Mouse (Mus musculus) mature B cell (primary cell): ENCODE results near the gene Pcdh10.

Experiments used
- in situ Hi-C: fragments of 300-500 bp; cut with MboI; formaldehyde crosslinking; loops from 2 replicates; pipeline ENCODE4 v1.14.3; 2019

Gene Pcdh10

DNA sequence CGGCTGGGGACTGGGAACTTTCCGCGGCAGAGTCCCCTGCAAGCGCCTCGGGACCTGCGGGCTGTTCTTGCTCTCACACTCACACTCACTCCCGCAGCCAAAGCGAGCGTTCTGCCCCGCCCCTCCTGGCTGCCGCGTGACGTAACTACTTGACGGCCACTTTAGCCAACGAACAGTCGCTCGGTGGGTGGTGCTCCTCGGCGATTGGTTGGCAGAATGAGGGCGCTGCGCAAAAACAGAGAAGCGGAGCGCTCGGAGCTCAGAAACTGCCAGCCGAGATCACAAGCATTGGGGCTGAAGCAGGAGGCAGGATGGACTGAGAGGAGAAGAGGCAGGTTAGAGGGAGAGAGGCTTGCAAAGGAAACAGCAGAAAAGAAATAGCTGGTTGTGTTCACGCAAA, at the start of gene Pcdh10:
Pcdh10 (plus strand) TSS at position 254 of the 400 bp plus-strand sequence.
- in situ Hi-C loops, result no loop called here

- in situ Hi-C loops, result no loop called here
Observed at GRCm38 (mm10) chr3:45355919-45356318, 22.3 kb upstream of the Pcdh10 start.

DNA sequence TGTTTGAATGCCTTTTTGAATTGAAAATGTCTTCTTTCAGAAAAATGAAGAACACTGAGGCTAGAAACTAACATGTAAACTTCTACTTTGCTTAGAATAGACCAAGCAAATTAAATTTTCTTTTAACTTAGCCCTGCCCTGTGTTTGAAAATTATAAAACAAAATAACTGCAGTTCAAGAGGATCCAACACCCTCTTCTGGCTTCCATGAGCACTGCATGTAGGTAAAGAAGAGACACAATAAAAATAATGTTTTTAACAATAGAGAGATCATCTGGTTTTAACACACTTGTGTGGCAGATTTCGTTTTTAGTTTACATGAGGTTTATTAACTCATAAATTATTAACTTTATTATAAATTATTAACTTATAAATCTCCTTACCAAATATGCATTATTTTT, 9.2 kb upstream of the Pcdh10 start:
- in situ Hi-C loops, result no loop called here

DNA sequence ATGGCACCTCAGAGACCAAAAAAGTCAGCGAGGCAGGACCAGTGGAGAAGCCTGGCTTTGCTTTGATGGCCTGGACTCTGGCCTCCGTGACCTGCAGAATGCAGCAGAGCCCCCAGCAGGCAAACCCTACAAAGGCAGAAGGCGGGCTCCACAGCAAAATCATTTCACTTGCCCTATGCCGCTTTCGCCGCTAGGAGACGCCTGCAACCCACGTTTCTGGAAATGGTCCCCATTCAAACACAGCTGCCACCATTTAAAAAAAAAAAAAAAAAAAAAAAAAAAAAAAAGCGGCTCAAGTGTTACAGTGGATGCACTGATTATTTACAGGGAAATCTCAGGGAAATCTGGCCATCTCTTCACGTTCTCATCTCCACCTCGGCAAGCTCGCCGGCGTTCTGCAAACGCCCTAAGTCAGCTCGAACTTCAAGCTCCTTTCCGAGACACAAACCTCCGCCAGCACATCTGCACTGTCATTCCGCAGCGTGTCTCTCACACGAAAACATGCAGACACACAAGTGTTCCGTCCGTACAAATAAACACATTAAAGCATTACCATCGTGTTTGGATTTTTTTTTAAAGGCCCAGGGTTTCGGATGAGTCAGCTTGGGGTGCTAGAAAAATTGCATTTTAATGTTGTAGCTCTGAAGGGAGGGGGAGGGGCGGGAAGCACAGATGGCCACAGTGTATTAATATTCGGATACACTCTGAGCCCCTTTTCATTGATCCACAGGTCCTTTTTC, 2.3 kb upstream of the Pcdh10 start:
- in situ Hi-C loops, result no loop called here

- in situ Hi-C loops, result no loop called here
Observed at GRCm38 (mm10) chr3:45376501-45377390, 1.5 kb upstream of the Pcdh10 start.

DNA sequence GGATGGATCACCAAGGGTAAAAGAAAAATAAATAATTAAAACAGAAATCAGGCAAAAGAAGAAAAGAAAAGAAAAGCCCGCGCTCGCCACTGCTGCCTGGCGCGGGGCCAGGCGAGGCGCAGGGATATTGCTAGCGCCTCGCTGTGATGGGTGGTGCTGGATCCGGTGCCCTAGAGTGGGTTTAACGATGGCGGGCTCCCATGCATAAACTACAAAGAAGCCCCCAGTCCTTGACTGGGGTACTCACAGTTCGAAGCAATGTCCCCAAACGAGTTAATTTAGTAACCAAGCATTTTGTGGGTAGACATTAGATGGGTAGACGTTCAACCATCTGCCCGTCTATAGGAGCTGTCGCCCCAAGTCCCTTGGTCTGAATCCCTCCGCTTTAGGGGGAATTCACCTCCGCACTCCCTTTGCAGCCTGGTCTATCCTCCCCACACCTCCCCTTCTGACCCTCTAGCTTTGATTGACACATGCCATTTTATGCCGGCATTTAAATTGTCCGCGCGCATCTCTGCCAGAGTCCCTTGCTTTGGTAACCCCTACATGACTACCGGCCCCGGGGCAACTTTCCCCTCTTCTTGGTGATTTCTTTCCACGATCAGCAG, 703 bp upstream of the Pcdh10 start:
- in situ Hi-C loops, result no loop called here

GRCm38 (mm10) chr3:45379541-45379971, 1.4 kb downstream of the Pcdh10 start:
- in situ Hi-C loops, result no loop called here

GRCm38 (mm10) chr3:45379972-45380761, 2.0 kb downstream of the Pcdh10 start:
- in situ Hi-C loops, result no loop called here

GRCm38 (mm10) chr3:45380811-45381761, 2.9 kb downstream of the Pcdh10 start:
- in situ Hi-C loops, result no loop called here

DNA sequence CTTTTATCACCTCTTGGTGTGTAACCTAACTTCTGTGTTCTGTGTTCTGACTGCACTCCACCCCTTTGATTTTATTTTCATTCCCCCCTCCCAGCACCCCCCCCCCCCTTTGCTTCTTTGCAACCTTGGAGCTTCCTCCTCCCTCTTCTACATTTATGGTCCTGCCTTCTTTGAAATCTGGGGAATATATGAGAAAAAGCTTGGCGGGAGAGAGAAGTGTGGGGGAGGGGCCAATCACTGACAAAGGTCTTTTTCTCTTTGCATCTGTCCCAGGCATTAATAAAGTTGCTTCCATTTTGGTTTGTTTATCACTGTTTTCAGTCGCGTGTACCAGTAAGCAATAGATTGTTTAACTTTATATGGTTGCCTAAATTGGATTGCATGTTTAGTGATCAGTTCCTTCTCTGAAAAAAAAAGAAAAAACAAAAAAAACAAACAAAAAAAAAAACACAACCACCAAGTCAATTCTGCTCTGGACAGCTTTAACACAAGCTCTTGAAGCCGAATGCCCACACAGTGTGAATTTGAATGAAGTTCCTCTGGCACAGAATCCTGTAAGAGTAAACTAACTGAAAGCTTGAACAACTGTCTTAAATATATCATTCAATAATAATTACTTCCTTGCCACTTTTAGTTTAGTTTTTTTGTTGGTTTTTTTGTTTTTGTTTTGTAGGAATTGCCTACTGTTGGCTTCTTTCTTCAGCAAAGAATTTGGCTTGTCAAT, 4.0 kb downstream of the Pcdh10 start:
- in situ Hi-C loops, result no loop called here

- in situ Hi-C loops, result no loop called here
Observed at GRCm38 (mm10) chr3:45383831-45384230, 5.6 kb downstream of the Pcdh10 start.

GRCm38 (mm10) chr3:45385028-45385427, 6.8 kb downstream of the Pcdh10 start:
- in situ Hi-C loops, result no loop called here

DNA sequence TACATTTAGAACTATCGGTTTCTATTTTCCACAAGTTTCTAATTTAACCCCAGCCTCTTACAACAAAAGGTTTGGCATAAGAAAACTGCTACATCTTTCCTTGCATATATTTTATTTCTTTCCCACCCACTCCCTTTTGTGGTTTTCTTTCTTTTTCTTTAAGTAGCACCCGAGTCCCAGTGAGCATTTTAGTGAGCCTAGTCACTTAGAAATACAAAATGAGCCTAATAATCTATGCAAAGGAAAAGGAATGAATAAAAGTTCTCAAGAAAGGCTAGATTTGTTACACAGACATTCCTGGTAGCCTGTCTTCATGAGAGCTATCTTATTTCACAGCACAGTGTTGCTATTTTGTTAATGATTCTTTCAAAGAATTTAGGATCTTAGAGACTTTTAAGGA, 7.3 kb downstream of the Pcdh10 start:
- in situ Hi-C loops, result no loop called here

DNA sequence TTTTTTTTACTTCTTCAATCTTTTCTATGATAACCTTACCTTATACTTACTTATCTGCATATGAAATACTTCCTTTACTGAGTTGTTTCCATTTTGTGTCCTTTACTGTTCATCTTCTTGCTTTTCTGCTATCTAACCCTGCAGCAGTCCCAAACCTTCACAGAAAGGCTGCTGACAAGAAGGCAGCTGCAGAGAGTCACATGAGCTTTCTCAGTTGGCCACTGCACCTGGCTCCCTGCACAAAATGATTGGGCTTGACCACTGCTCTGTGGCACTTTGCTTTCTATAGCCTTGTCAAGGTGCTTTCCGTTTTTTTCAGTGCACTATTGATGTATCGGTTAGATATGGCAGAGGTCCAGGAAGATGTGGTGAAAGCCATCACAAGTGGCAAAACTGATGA, 8.3 kb downstream of the Pcdh10 start:
- in situ Hi-C loops, result no loop called here

DNA sequence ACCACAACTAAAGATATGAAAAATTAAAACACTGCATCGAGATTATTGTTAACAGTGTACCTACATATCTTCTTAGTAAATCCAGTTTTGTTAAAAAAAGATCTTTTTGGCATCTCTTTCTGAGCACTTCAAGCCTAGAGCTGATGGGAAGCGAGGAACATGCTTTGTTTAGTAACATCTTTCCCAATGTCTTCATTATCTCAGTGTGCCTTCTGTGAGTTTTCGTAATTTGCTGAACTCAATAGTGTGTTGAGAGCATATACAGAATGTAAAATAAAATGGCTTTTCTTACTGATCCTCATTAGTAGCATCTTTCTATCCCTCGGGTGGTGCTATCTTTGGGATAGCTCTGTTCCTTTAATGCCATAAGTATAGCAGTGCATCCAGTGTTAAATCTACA, 18.9 kb downstream of the Pcdh10 start:
- in situ Hi-C loops, result no loop called here

- in situ Hi-C loops, result no loop called here
Observed at GRCm38 (mm10) chr3:45403239-45403638, 25.0 kb downstream of the Pcdh10 start.

GRCm38 (mm10) chr3:45431691-45432090, 53.5 kb downstream of the Pcdh10 start:
- in situ Hi-C loops, result no loop called here

DNA sequence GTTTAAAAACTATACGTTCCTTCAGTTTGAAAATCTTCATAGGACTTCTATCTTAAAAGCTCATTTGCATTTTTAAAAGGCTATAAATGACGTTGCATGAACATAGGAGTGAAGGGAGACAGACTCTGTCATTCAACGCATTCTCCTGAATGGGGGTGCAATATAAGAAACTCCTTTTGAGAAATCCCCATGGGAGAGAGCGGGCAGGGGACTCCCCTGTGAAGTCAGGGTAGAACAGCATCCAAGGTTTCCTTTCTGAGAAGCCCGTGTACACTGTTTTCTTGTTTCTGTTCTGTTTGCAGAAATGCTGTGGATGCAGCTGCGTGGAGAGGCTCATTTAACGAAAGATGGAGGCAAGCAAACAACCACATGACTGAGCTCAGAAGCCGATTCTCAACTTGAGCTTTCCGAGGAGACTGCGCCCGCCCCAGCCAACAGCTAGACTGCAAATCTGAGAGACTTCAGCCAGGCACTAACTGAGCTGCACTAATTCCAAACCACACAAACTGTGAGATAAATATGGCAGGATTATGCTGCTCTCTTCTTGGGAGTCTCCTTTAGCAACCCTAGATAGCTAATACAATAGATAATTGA, 54.1 kb downstream of the Pcdh10 start:
- in situ Hi-C loops, result no loop called here
